Mouse (Mus musculus): ENCODE measurements around the gene Cntnap4.
A peak's percentile ranks its signal among the peaks of the same experiment; 100 is the strongest.
"Not testable (repeated sequence)": the region's sequence is repeated elsewhere in the genome, so short reads cannot be mapped to it uniquely, and the experiment has no call there.

The Cntnap4 gene

GRCm38 (mm10) chr8:112730583-112731432, 161.0 kb downstream of the Cntnap4 start:
- DNase-seq: no peak

- peak; percentile 51 to 56 for DNase-seq
Observed at GRCm38 (mm10) chr8:112735575-112735974, 165.7 kb downstream of the Cntnap4 start.

DNA sequence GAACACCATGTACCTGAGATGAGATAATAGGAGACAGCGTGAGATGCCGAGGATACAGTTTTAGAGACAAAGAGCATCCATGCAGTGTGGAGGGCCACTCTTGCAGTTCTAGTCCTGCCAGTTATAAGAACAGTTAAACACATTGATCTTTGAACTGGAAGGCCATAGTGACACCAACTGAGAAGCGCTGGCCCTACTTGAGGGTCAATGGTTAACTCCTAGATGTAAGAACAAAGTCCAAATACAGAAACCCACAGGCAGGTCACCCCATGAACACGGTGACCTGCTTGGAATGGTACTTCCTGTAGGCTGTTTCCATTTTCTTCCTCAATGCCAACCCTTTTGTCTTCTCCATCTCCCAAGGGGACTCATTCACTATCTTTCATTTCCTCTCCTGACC, 173.5 kb downstream of the Cntnap4 start:
- no peak for DNase-seq

DNA sequence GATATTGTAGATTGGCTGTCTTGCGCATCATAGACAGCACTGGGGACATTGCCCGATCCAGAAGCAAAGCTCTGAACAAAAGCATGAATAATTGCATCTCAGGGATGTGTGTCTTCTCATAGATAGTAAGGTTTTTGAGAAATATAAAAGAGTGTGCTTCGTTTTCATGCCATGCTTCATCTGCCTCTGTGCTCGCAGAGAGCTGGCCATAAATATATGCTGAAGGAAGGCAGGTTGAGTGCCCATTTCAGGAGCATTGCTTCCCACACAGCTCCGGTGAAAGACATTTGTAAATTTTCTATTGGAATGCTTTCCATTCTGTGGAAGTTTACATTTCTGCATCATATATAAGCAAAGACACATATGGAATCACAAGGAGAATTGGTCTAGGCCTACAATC, 177.5 kb downstream of the Cntnap4 start:
- DNase-seq: no peak

DNA sequence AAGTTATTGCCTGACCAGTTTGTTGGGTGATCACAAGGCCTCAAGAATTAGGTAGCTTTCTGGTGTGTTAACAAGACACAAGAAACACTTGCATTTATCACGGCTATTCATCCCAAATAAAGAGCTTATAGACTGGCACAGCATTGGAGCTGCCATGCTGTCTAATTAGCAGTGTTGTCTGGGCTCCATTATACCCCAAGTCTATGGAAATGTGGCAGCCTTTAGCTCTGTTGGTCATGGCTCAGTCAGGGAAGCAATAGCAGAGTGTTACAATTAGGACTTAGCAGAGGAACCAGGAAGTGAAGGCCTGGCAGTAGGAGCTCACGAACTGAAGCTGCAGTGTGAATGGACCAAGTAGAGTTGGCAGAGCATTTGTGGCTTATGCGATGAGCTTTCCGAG, 185.3 kb downstream of the Cntnap4 start:
- DNase-seq: no peak

DNA sequence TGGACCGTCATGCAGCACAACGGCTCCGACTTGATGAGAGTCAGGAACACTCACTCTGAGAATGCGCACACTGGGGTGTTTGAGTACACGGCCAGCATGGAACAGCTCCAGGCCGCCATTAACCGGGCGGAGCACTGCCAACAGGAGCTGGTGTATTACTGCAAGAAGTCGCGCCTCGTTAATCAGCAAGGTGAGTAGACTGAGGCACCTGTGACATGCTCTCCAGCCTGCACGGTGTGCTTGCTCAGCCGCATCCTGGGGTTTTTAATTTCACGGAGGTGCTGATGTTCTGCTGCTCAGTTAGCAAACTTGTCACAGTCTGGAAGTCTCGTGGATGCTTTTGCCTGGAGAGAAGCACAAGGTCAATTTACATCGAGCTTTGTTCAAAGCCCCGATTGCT, 233.2 kb downstream of the Cntnap4 start:
- no peak for DNase-seq

- no peak for DNase-seq
Observed at GRCm38 (mm10) chr8:112809382-112809781, 239.5 kb downstream of the Cntnap4 start.

DNA sequence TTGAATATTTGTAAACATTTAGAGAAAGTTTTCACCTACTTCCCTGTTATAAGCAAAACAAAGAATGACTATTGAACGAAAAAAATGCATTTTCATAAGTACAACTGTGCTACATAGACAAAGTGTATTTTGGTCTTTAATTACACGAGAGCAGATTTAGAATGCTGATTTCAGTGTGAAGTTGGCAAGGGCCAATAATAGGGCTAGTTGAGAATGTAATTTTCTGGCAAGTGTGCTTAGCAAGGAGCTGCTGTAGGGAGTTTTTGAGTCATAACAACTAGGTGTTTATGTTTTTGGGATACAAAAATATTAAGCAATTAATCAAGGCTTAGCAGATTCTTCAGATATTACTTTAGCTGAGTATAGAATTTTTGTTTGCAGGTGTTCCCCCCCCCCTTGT, 271.2 kb downstream of the Cntnap4 start:
- peak in 1 of 2 experiments; percentile 41 for DNase-seq

- not testable (repeated sequence) for DNase-seq
Observed at GRCm38 (mm10) chr8:112849541-112849940, 279.7 kb downstream of the Cntnap4 start.

GRCm38 (mm10) chr8:112906458-112907112, 336.7 kb downstream of the Cntnap4 start:
- peak; percentile 97 to 98 for DNase-seq

GRCm38 (mm10) chr8:112909527-112909926, 339.7 kb downstream of the Cntnap4 start:
- DNase-seq: peak; percentile 40 to 47

DNA sequence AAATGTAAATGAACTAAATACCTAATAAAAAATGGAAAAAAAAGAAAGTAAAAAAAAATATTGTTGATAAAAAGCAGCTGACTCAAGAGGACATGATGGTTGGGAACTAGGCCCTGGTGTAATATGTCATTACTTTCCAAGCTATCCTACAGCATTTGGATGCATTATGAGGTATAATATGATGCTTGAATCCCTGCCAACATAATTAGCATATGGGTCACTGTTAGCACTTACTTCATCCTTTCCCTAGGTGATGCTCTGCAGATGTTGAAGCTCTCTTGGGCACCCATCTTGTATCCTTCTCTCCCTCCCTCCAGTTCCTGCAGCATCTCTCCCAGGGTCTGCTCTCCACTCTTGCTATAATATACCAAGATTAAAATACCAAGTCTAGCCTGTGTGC, 341.6 kb downstream of the Cntnap4 start:
- DNase-seq: no peak

GRCm38 (mm10) chr8:112922151-112922550, 352.3 kb downstream of the Cntnap4 start:
- DNase-seq: no peak

DNA sequence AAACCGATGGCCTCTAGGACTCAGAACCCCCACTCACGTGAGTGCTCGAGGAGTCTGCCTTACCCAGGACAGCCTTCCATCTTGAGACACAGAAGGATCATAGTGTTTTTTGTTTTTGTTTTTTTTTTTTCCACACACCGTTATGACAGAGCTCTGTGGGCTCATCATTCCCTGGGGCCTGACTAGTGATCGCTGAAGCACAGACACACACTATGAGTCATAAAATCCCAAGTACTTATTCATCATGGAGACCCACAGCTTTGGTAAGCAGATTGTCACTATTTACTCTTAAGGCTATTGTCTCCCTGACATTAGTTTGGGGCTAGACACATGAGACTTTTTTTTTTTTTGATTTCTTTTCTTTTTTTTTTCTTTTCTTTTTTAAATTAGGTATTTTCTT, 352.9 kb downstream of the Cntnap4 start:
- no peak for DNase-seq

Data from cerebellum, adult 18-20 months (tissue).